Mouse (Mus musculus): ENCODE measurements around the gene Dock10. TPM values are rescaled to one million over a fixed set of nuclear protein-coding genes. Genes with fewer than 3 reads are reported as not detected.

Gene Dock10
- polyA plus RNA-seq, 1 experiment from 2014 or later = 2.9 TPM

DNA sequence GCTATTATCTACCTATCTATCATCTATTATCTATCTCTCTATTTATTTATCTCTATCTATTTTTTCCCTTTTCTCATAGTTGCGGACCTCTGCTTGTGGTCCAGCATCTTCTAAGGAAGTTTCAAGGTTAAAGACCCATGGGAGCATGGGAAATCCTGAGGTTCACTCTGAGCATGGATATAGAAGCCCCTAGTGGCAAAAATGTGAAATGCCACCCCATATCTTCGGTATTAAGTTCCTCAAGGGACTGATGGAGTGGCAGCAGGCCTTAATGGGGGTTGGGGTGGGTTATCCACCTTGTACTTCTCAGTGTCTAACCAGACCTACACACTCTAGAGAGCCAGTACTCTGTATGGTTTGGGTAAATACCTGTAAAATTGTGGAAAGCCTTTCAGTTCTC, 253.6 kb downstream of the Dock10 start:
- Histone ChIP-seq H3K4me3 (ENCODE audit: low read depth, low read length) (no peak overlapping the region), H3K9ac (ENCODE audit: low read length) (no peak overlapping the region), H3K9me3 (ENCODE audit: control insufficient read depth, low read length) (no peaks in the 10 kb centered on the region), H3K4me2 (no peak overlapping the region), H3K36me3 (ENCODE audit: control insufficient read depth, insufficient read depth, low read length) (no peaks in the 10 kb centered on the region), H3K27ac (ENCODE audit: low read depth, low read length) (no peak overlapping the region), H3K27me3 (ENCODE audit: control insufficient read depth, insufficient read depth, low read length) (no peaks in the 10 kb centered on the region), H3K4me1 (ENCODE audit: control insufficient read depth, insufficient read depth, low read length) (no peaks in the 10 kb centered on the region)
- ATAC-seq (ENCODE audit: low FRiP score) = no peak
- 86% methylated on average over 2 of the region's 2 CpGs for WGBS
- DNase-seq (ENCODE audit: low spot score, missing footprints) = no peak

GRCm38 (mm10) chr1:80504081-80504480, 254.2 kb downstream of the Dock10 start:
- H3K27ac ChIP-seq (ENCODE audit: low read depth, low read length) = no peak overlapping the region
- H3K9ac ChIP-seq (ENCODE audit: low read length) = no peak overlapping the region
- no peak overlapping the region for H3K4me2 ChIP-seq
- H3K36me3 ChIP-seq (ENCODE audit: control insufficient read depth, insufficient read depth, low read length) = no peaks in the 10 kb centered on the region
- no peaks in the 10 kb centered on the region for H3K4me1 ChIP-seq (ENCODE audit: control insufficient read depth, insufficient read depth, low read length)
- DNase-seq (ENCODE audit: low spot score, missing footprints) (no peak), ATAC-seq (ENCODE audit: low FRiP score) (no peak)
- H3K9me3 ChIP-seq (ENCODE audit: control insufficient read depth, low read length) = no peaks in the 10 kb centered on the region
- H3K27me3 ChIP-seq (ENCODE audit: control insufficient read depth, insufficient read depth, low read length) = no peaks in the 10 kb centered on the region
- 93% methylated on average over 4 of the region's 4 CpGs for WGBS
- H3K4me3 ChIP-seq (ENCODE audit: low read depth, low read length) = no peak overlapping the region

DNA sequence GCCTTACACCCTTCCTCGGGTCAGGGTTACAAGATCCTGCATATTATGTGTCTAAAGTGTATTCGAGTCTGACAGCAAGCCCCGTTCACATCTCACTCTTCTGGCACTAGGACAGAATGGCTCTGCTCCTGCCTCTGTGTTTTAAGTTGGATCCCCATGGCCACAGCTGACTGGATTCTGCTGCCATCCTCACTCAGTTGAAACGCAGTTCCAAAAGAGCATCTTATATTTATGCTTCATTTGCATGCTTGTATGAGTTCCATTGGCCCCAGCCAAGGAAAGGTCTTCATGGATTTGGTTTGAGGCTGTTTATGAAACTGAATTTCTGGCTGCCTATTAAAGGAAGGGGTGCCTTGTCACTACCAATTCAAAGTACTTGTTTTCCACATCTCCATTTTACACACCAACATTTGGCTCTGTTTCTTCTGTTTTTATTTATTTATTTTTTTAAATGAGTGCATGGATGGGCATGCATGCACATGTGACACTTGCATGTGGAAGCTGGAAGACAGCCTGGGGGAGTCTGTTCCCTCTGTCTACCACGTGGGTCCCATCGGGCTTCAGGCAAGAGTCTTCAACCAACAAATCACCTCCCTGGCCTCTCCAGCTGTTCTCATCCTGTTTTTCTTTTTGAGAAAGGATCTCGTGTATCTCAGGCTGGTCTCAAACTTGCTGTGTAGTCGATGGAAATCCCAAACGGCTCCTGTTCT, 255.7 kb downstream of the Dock10 start:
- H3K9ac ChIP-seq (ENCODE audit: low read length) = no peak overlapping the region
- H3K4me1 ChIP-seq (ENCODE audit: control insufficient read depth, insufficient read depth, low read length) = no peaks in the 10 kb centered on the region
- DNase-seq (ENCODE audit: low spot score, missing footprints) (no peak), ATAC-seq (ENCODE audit: low FRiP score) (no peak)
- H3K4me2 ChIP-seq = no peak overlapping the region
- H3K27ac ChIP-seq (ENCODE audit: low read depth, low read length) = no peak overlapping the region
- 85% methylated on average over 9 of the region's 9 CpGs for WGBS
- no peak overlapping the region for H3K4me3 ChIP-seq (ENCODE audit: low read depth, low read length)
- H3K27me3 ChIP-seq (ENCODE audit: control insufficient read depth, insufficient read depth, low read length) = no peaks in the 10 kb centered on the region
- no peaks in the 10 kb centered on the region for H3K9me3 ChIP-seq (ENCODE audit: control insufficient read depth, low read length)
- no peaks in the 10 kb centered on the region for H3K36me3 ChIP-seq (ENCODE audit: control insufficient read depth, insufficient read depth, low read length)

DNA sequence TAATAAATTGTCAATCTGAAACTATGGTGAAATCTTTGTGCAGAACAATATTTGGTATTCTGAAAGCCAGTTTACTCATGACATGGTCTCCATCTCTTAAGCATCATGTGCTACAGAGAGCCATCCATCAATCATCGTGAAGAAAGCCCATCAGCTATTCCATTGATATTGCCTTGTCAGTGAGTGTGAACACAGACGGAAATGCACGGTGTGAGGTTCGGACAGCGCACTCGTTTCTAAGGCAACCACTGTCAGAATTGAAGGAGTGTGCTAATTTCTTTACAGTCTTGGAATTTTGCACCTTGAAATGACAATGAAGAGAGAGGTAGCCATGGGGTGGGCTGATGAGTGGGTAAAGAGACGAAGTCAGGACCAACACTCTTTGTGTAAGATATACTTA, 259.1 kb downstream of the Dock10 start:
- no peaks in the 10 kb centered on the region for H3K27me3 ChIP-seq (ENCODE audit: control insufficient read depth, insufficient read depth, low read length)
- ATAC-seq (ENCODE audit: low FRiP score) (no peak), DNase-seq (ENCODE audit: low spot score, missing footprints) (no peak)
- H3K36me3 ChIP-seq (ENCODE audit: control insufficient read depth, insufficient read depth, low read length) = no peaks in the 10 kb centered on the region
- H3K9me3 ChIP-seq (ENCODE audit: control insufficient read depth, low read length) = no peaks in the 10 kb centered on the region
- H3K4me1 ChIP-seq (ENCODE audit: control insufficient read depth, insufficient read depth, low read length) = no peaks in the 10 kb centered on the region
- H3K4me3 ChIP-seq (ENCODE audit: low read depth, low read length) = no peak overlapping the region
- no peak overlapping the region for H3K27ac ChIP-seq (ENCODE audit: low read depth, low read length)
- WGBS = 75% methylated on average over 7 of the region's 7 CpGs
- H3K4me2 ChIP-seq = no peak overlapping the region
- H3K9ac ChIP-seq (ENCODE audit: low read length) = no peak overlapping the region

DNA sequence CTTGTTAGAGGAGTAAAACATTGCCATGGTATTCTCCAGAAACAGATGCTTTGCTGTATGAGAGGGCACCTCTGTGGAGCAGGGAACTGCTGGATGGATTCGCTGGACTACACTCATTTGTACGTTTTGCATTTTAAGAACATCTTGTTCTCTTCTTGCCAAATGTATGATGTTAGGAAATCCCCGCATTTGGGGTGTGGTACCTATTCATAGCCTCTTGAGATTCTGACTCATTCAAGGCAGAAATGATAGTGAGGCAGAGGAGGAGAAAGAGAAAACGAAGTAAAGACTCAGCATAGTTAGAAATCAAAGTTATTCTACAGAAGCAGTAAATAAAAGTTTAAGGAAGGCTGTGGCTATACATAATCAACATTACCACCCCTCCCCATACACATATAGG, 262.0 kb downstream of the Dock10 start:
- DNase-seq (ENCODE audit: low spot score, missing footprints) (no peak), ATAC-seq (ENCODE audit: low FRiP score) (no peak)
- no peak overlapping the region for H3K4me3 ChIP-seq (ENCODE audit: low read depth, low read length)
- H3K9ac ChIP-seq (ENCODE audit: low read length) = no peak overlapping the region
- H3K27ac ChIP-seq (ENCODE audit: low read depth, low read length) = no peak overlapping the region
- no peaks in the 10 kb centered on the region for H3K4me1 ChIP-seq (ENCODE audit: control insufficient read depth, insufficient read depth, low read length)
- H3K36me3 ChIP-seq (ENCODE audit: control insufficient read depth, insufficient read depth, low read length) = no peaks in the 10 kb centered on the region
- H3K4me2 ChIP-seq = no peak overlapping the region
- H3K27me3 ChIP-seq (ENCODE audit: control insufficient read depth, insufficient read depth, low read length) = no peaks in the 10 kb centered on the region
- WGBS = 86% methylated on average over 4 of the region's 4 CpGs
- H3K9me3 ChIP-seq (ENCODE audit: control insufficient read depth, low read length) = no peaks in the 10 kb centered on the region

DNA sequence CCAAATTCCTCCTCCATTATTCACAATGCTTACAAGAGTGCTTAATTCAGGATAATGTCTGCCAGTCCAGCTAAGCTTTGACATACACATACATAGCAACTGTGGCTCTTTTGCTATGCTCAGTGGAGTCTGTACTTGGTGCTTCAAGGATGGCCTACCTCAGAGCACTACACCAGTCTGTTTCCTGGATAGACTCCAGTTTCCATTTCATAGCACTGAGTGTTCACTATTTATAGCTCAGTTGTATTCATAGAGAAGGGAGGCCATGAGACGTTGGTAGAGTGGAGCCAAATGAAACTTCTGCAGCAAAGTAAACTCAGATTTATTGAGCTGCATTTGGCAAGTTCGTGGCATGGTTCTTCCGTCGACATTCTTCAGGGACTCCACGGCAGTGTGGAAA, 274.9 kb downstream of the Dock10 start:
- DNase-seq (ENCODE audit: low spot score, missing footprints) (no peak), ATAC-seq (ENCODE audit: low FRiP score) (no peak)
- Histone ChIP-seq H3K9ac (ENCODE audit: low read length) (no peak overlapping the region), H3K4me1 (ENCODE audit: control insufficient read depth, insufficient read depth, low read length) (no peaks in the 10 kb centered on the region), H3K36me3 (ENCODE audit: control insufficient read depth, insufficient read depth, low read length) (no peaks in the 10 kb centered on the region), H3K9me3 (ENCODE audit: control insufficient read depth, low read length) (no peaks in the 10 kb centered on the region), H3K4me3 (ENCODE audit: low read depth, low read length) (no peak overlapping the region), H3K4me2 (no peak overlapping the region), H3K27me3 (ENCODE audit: control insufficient read depth, insufficient read depth, low read length) (no peaks in the 10 kb centered on the region), H3K27ac (ENCODE audit: low read depth, low read length) (no peak overlapping the region)
- 89% methylated on average over 5 of the region's 5 CpGs for WGBS

DNA sequence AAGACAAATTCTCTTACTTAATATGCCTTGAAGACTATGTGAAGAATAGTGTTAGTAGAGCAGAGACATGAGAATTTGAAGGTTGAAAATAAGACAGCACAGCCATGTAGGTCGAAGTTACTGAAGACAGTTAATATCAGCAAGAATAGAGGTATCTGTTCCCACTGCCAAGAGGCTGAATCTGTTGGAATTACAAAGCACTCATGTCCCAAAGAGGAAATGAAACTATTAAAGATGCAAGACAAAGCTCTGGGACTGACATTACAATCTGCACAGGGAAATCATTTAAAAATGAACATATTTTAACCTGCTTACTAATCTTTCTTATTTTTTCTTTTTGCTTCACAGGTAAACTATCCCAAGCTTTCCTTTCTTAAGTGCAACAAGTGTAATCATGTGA, 283.4 kb downstream of the Dock10 start:
- Histone ChIP-seq H3K9ac (ENCODE audit: low read length) (no peak overlapping the region), H3K27ac (ENCODE audit: low read depth, low read length) (no peak overlapping the region), H3K4me2 (no peak overlapping the region), H3K9me3 (ENCODE audit: control insufficient read depth, low read length) (no peaks in the 10 kb centered on the region), H3K4me1 (ENCODE audit: control insufficient read depth, insufficient read depth, low read length) (no peaks in the 10 kb centered on the region), H3K36me3 (ENCODE audit: control insufficient read depth, insufficient read depth, low read length) (no peaks in the 10 kb centered on the region), H3K4me3 (ENCODE audit: low read depth, low read length) (no peak overlapping the region), H3K27me3 (ENCODE audit: control insufficient read depth, insufficient read depth, low read length) (no peaks in the 10 kb centered on the region)
- ATAC-seq (ENCODE audit: low FRiP score) (no peak), DNase-seq (ENCODE audit: low spot score, missing footprints) (no peak)
- WGBS = 77% methylated on average over 1 of the region's 1 CpGs

GRCm38 (mm10) chr1:80472395-80472794, 285.9 kb downstream of the Dock10 start:
- Histone ChIP-seq H3K4me1 (ENCODE audit: control insufficient read depth, insufficient read depth, low read length) (no peaks in the 10 kb centered on the region), H3K4me3 (ENCODE audit: low read depth, low read length) (no peak overlapping the region), H3K27me3 (ENCODE audit: control insufficient read depth, insufficient read depth, low read length) (no peaks in the 10 kb centered on the region), H3K9ac (ENCODE audit: low read length) (no peak overlapping the region), H3K27ac (ENCODE audit: low read depth, low read length) (no peak overlapping the region), H3K9me3 (ENCODE audit: control insufficient read depth, low read length) (no peaks in the 10 kb centered on the region), H3K36me3 (ENCODE audit: control insufficient read depth, insufficient read depth, low read length) (no peaks in the 10 kb centered on the region), H3K4me2 (no peak overlapping the region)
- DNase-seq (ENCODE audit: low spot score, missing footprints) (no peak), ATAC-seq (ENCODE audit: low FRiP score) (no peak)
- WGBS = 100% methylated on average over 1 of the region's 1 CpGs

GRCm38 (mm10) chr1:80461348-80461747, 297.0 kb downstream of the Dock10 start, which contains the start of gene Gm45261:
TSS of gene Gm45261 (minus strand) at chr1:80461448.
- Histone ChIP-seq H3K27me3 (ENCODE audit: control insufficient read depth, insufficient read depth, low read length) (no peaks in the 10 kb centered on the region), H3K4me3 (ENCODE audit: low read depth, low read length) (no peak within 1 kb of the TSS), H3K4me2 (no peak within 1 kb of the TSS), H3K9ac (ENCODE audit: low read length) (no peak within 1 kb of the TSS), H3K27ac (ENCODE audit: low read depth, low read length) (no peak within 1 kb of the TSS), H3K9me3 (ENCODE audit: control insufficient read depth, low read length) (no peaks in the 10 kb centered on the region), H3K36me3 (ENCODE audit: control insufficient read depth, insufficient read depth, low read length) (no peaks in the 10 kb centered on the region), H3K4me1 (ENCODE audit: control insufficient read depth, insufficient read depth, low read length) (no peaks in the 10 kb centered on the region)
- ATAC-seq (ENCODE audit: low FRiP score) = no peak
- 80% methylated on average over 6 of the region's 6 CpGs for WGBS
- DNase-seq (ENCODE audit: low spot score, missing footprints) = no peak
